Mouse (Mus musculus): Measurements from ENCODE around the gene Slc22a23. TPM values are rescaled to one million over a fixed set of nuclear protein-coding genes. Genes with fewer than 3 reads are reported as not detected.

The Slc22a23 gene
- polyA plus RNA-seq, 1 experiment: not detected

DNA sequence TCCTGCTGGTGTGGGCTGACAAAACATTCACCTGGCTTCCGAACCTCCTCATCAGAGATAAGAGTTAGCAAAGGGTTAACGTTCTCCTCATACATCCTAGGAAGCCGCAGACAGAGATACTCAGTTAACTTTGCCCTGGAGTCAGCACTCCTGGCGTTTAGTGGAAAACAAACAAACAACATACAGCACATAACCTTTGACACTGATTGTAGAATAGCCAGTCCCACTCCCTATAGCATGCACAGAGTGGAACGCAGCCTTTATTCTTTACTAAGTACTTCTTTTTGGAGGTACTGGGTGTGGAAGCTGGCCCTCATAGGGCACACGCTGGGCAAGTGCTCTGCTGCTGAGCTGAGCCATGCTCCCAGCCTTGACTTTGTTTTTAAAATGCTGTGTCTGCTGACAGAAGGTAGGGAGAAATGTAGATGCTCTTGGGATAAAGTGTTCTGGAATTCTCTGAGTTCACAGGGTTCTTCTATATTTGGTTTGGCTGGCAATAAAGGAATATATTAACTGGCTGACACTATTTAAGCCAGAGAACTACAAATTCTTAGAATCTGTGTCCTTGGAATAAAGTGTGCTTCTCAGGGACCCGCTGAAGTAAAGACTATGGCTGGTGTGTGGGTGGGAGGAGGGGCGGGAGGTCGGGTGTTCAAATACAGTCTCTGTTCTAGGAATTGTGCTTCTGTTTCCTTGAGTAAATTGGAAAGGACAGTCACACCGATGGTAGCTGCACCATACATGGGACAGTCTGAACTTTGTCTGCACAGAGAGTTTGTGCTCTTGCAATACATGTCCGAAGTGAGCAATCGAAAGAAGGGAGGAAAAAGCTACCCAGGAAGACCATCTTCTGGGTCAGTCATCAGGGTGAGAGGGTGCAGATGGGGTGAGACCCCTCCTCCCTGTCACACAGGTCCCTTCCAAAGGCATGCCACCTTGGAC lies 117.0 kb downstream of the Slc22a23 start:
- H3K4me3 ChIP-seq (ENCODE audit: insufficient read depth, low read depth, low read length): no peak overlapping the region
- TF ChIP-seq CTCF (IDR thresholded peaks at IDR 0.05; ENCODE audit: insufficient read depth, low read depth, low read length) (no peak), POLR2A (IDR thresholded peaks at IDR 0.05; ENCODE audit: insufficient read depth, low read depth, low read length) (no peak)
- WGBS: 44% methylated on average over 12 of the region's 12 CpGs
- H3K27ac ChIP-seq (ENCODE audit: insufficient read depth, low read depth, low read length): 0 out of 2 replicates have a peak overlapping the region, but pooled peaks have one; percentile 21
- peaks cover 13% of the 10 kb centered on the region for H3K4me1 ChIP-seq (ENCODE audit: control insufficient read depth, insufficient read depth, low read length)

DNA sequence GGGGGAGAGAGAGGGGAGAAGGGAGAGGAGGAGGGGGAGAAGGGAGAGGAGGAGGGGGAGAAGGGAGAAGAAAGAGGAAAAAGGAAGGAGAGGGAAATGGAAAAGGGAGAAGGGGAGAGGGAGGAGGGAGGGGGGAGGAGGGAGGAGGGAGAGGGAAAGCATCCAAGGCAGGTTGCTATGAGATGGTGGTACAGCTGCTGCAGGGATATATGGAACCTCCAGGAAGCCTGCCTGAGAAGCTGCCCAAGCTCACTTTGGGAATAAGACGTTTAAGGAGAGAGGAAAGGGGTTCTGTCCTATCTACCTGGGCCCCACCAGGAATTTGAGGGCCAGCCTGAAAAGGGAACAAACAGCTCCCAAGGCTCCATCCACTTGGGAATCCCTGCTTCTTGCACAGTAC lies 118.0 kb downstream of the Slc22a23 start:
- Histone ChIP-seq H3K4me3 (ENCODE audit: insufficient read depth, low read depth, low read length) (no peak overlapping the region), H3K27ac (ENCODE audit: insufficient read depth, low read depth, low read length) (no peak overlapping the region), H3K4me1 (ENCODE audit: control insufficient read depth, insufficient read depth, low read length) (peaks cover 13% of the 10 kb centered on the region)
- whole genome bisulfite sequencing: 81% methylated on average over 1 of the region's 1 CpGs
- TF ChIP-seq POLR2A (IDR thresholded peaks at IDR 0.05; ENCODE audit: insufficient read depth, low read depth, low read length) (no peak), CTCF (IDR thresholded peaks at IDR 0.05; ENCODE audit: insufficient read depth, low read depth, low read length) (no peak)

DNA sequence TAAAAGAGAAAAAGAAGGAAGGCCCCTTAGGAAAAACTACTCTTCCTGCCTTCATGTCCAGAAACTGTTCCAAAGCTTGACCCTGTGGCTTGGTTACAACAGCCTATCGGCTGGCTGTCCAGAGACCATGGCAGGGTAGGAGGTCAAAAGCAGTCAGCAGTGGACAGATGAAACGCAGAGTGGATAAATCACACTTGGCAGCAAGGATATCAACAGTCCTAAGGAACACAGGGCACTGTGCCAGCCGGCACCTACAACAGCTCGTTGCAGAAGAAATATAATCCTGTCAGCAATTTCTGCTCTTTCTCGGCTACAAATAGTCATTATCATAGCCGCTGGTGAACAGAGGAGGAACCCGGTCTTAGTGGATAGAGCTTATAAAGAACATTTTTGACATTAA lies 122.0 kb downstream of the Slc22a23 start:
- TF ChIP-seq POLR2A (IDR thresholded peaks at IDR 0.05; ENCODE audit: insufficient read depth, low read depth, low read length) (no peak), CTCF (IDR thresholded peaks at IDR 0.05; ENCODE audit: insufficient read depth, low read depth, low read length) (no peak)
- Histone ChIP-seq H3K4me3 (ENCODE audit: insufficient read depth, low read depth, low read length) (no peak overlapping the region), H3K27ac (ENCODE audit: insufficient read depth, low read depth, low read length) (no peak overlapping the region), H3K4me1 (ENCODE audit: control insufficient read depth, insufficient read depth, low read length) (peaks cover 3% of the 10 kb centered on the region; the same call in 1 of the 2 replicates)
- WGBS: 52% methylated on average over 7 of the region's 7 CpGs

DNA sequence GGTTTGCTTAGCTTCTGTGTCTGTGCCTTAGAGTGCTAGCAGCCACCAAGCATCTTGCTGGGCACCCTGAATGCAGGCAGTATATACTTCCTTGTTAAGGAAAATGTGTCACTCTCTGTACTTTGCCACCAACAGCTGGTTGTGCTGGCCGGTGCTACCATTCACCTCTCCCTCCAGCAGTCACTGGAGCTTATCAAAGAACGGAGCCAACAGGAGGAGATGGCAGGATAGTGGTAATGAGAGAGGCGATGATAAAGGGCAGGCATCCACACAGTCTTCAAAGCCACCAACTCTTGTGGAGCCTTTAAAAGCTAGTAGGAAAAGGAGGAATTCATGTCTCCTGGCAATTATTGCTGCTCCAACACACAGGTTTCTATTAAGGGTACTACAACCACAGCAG lies 125.3 kb downstream of the Slc22a23 start:
- no peak for TF ChIP-seq POLR2A (IDR thresholded peaks at IDR 0.05; ENCODE audit: insufficient read depth, low read depth, low read length)
- TF ChIP-seq CTCF (IDR thresholded peaks at IDR 0.05; ENCODE audit: insufficient read depth, low read depth, low read length): no peak
- Histone ChIP-seq H3K4me1 (ENCODE audit: control insufficient read depth, insufficient read depth, low read length) (no peaks in the 10 kb centered on the region; the same call in none of the 2 replicates), H3K27ac (ENCODE audit: insufficient read depth, low read depth, low read length) (no peak overlapping the region), H3K4me3 (ENCODE audit: insufficient read depth, low read depth, low read length) (no peak overlapping the region)
- WGBS: 79% methylated on average over 3 of the region's 3 CpGs

DNA sequence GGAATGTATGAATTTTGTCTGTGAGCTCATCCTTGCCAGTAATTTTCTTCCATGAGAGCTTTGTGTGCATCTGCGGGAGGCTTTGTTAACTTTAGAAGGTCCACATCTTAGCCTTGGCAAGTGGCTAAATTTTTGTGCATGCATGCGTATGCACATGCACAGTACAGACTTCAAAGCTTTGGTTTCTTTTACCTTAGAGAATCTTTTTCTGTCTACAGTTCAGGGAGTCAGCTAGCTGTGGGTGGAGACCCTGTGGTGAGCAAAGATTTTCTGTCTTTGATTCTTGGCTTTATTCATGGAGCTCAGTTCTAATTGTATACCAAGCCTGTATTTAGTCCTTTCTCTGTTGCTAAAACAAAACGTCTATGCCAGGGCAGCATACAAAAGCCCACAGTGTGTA lies 126.2 kb downstream of the Slc22a23 start:
- Histone ChIP-seq H3K4me3 (ENCODE audit: insufficient read depth, low read depth, low read length) (no peak overlapping the region), H3K27ac (ENCODE audit: insufficient read depth, low read depth, low read length) (no peak overlapping the region), H3K4me1 (ENCODE audit: control insufficient read depth, insufficient read depth, low read length) (no peaks in the 10 kb centered on the region; the same call in none of the 2 replicates)
- 19% methylated on average over 3 of the region's 3 CpGs for WGBS
- TF ChIP-seq POLR2A (IDR thresholded peaks at IDR 0.05; ENCODE audit: insufficient read depth, low read depth, low read length) (no peak), CTCF (IDR thresholded peaks at IDR 0.05; ENCODE audit: insufficient read depth, low read depth, low read length) (no peak)

DNA sequence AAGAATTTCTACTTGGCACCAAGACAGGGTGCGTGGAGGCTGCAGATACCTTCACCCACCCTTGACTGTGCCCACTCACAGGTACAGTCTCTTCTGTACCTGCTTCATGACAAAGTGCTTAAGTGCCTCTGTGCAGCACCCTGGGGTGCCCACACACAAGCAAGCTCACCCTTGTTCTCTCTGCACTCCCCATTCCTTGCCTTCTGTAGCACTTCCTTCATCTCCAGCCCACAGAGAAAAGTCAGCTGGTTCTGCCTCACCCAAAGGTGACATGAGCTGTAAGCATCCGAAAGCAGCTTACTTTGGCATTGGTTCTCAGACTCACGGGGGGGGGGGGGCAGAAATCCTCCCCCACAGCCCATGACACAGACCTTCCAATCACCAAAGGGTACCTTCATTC lies 130.1 kb downstream of the Slc22a23 start:
- WGBS: 72% methylated on average over 3 of the region's 3 CpGs
- no peak for TF ChIP-seq CTCF (IDR thresholded peaks at IDR 0.05; ENCODE audit: insufficient read depth, low read depth, low read length)
- TF ChIP-seq POLR2A (IDR thresholded peaks at IDR 0.05; ENCODE audit: insufficient read depth, low read depth, low read length): no peak
- H3K4me3 ChIP-seq (ENCODE audit: insufficient read depth, low read depth, low read length): no peak overlapping the region
- no peaks in the 10 kb centered on the region; the same call in 1 of the 2 replicates for H3K4me1 ChIP-seq (ENCODE audit: control insufficient read depth, insufficient read depth, low read length)
- H3K27ac ChIP-seq (ENCODE audit: insufficient read depth, low read depth, low read length): no peak overlapping the region

DNA sequence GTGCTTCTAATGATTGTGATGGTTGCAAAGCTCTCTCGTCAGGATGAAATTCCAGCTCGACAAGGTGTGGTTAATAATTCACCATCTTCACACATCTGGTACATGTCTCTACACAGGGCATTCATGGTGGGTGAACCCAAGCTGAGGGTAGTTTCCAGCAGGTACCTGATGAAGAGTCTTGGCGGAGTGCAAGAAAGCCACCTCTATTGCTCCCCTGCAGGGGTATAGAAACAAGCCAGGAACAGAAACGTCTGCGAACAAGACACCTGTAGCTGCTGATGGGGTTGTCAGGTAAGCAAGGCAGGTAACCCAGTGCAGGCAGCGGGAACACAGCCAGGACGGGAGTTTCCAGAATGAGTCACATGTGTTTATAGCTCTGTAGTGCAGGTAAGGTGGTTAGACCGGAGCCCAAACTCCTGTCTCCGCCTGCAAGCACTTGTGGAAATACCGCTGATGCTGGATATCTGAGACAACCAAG lies 132.2 kb downstream of the Slc22a23 start:
- no peaks in the 10 kb centered on the region; the same call in 1 of the 2 replicates for H3K4me1 ChIP-seq (ENCODE audit: control insufficient read depth, insufficient read depth, low read length)
- WGBS: 83% methylated on average over 10 of the region's 10 CpGs
- no peak overlapping the region for H3K4me3 ChIP-seq (ENCODE audit: insufficient read depth, low read depth, low read length)
- no peak overlapping the region for H3K27ac ChIP-seq (ENCODE audit: insufficient read depth, low read depth, low read length)
- no peak for TF ChIP-seq CTCF (IDR thresholded peaks at IDR 0.05; ENCODE audit: insufficient read depth, low read depth, low read length)

DNA sequence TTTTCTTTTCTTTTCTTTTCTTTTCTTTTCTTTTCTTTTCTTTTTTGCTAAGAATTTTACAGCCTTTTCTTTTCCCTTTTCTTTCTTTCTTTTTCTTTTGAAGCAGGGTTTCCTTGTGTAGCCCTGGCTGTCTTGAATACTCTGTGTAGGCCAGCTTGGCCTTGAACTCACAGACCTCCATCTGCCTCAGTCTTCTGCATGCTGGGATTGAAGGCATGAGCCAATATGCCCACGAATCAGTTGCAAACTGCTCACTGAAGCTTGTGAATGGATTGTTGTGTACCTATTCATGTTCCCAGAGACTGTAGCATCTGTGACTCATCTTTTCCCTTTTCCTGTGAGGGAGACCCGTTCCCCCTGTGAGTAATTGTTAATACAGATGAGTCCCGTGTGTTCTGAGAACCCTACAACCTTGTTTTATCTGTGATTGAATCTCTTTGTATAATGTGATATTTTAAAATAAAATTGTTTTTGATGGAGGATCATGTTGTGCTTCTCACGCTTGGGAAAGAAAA lies 133.7 kb downstream of the Slc22a23 start:
- Histone ChIP-seq H3K27ac (ENCODE audit: insufficient read depth, low read depth, low read length) (no peak overlapping the region), H3K4me3 (ENCODE audit: insufficient read depth, low read depth, low read length) (no peak overlapping the region), H3K4me1 (ENCODE audit: control insufficient read depth, insufficient read depth, low read length) (no peaks in the 10 kb centered on the region; the same call in 1 of the 2 replicates)
- TF ChIP-seq POLR2A (IDR thresholded peaks at IDR 0.05; ENCODE audit: insufficient read depth, low read depth, low read length) (no peak), CTCF (IDR thresholded peaks at IDR 0.05; ENCODE audit: insufficient read depth, low read depth, low read length) (no peak)
- 35% methylated on average over 4 of the region's 4 CpGs for WGBS
